Mouse (Mus musculus) intestine, postnatal 0 days (tissue): ENCODE results near the gene Tmem102. TPM values are rescaled to one million over a fixed set of nuclear protein-coding genes. Genes with fewer than 3 reads are reported as not detected.

ENCODE experiments used
- ATAC-seq: fragments of 200-750 bp; cut with Nextera tagmentation; 2 replicates; pipeline ENCODE4 v1.8.0; 2017; ENCODE audit warnings: mild to moderate bottlenecking, moderate TSS enrichment, moderate library complexity
- H3K27ac ChIP-seq: fragments of 300-500 bp; sonication (generic); 2 replicates; pipeline ENCODE4 v1.5.1; 2014; ENCODE audit warnings: mild to moderate bottlenecking, low read depth, low read length, moderate library complexity
- H3K27me3 ChIP-seq: fragments of 300-500 bp; sonication (generic); replicated peaks from 2 replicates; pipeline ENCODE4 v1.6.1; 2014; ENCODE audit warnings: low read length, mixed read lengths; ENCODE audit not compliant: control insufficient read depth, insufficient read depth
- H3K36me3 ChIP-seq: fragments of 300-500 bp; sonication (generic); 2 replicates; pipeline ENCODE4 v1.6.1; 2014; ENCODE audit warnings: mild to moderate bottlenecking, moderate library complexity; ENCODE audit not compliant: control insufficient read depth, insufficient read depth
- H3K4me1 ChIP-seq: fragments of 300-500 bp; sonication (generic); replicated peaks from 2 replicates; pipeline ENCODE4 v1.6.1; 2014; ENCODE audit warnings: antibody characterized with exemption, low read length, mixed read lengths; ENCODE audit not compliant: control insufficient read depth, insufficient read depth
- H3K4me2 ChIP-seq: fragments of 300-500 bp; sonication (generic); replicated peaks from 2 replicates; pipeline ENCODE4 v1.6.1; 2014; ENCODE audit warnings: low read depth, mild to moderate bottlenecking, moderate library complexity
- H3K4me3 ChIP-seq: fragments of 300-500 bp; sonication (generic); 2 replicates; pipeline ENCODE4 v1.5.1; 2014; ENCODE audit warnings: low read depth, low read length
- H3K9ac ChIP-seq: fragments of 300-500 bp; sonication (generic); 2 replicates; pipeline ENCODE4 v1.6.1; 2014; ENCODE audit warnings: mild to moderate bottlenecking, low read depth, low read length
- H3K9me3 ChIP-seq: fragments of 300-500 bp; sonication (generic); 2 replicates; pipeline ENCODE4 v1.6.1; 2016; ENCODE audit warnings: mixed run types; ENCODE audit not compliant: control insufficient read depth
- CTCF ChIP-seq: sonication (generic); IDR thresholded peaks from 2 replicates; pipeline ENCODE4 v1.5.1; 2016; ENCODE audit warnings: low read depth, mild to moderate bottlenecking, control low read depth, antibody characterized with exemption, moderate library complexity
- WGBS: fragments of 180-500 bp; shearing (Covaris S2); extraction: QIAGEN DNeasy Blood & Tissue Kit; methylation state at CpG from one replicate; pipeline ENCODE4 v1.1.7; 2014; 5-methylcytosine and 5-hydroxymethylcytosine counted together
- polyA plus RNA-seq: library from polyadenylated mRNA; unstranded; fragments of >200 nt; fragmentation: Nextera tagmentation; extraction: Ambion mirVana; gene quantifications from 2 replicates; pipeline ENCODE4 v1.2.1, GENCODE M21; 2015

Gene Tmem102
- 58.0 and 59.4 TPM in 2 replicates for polyA plus RNA-seq

DNA sequence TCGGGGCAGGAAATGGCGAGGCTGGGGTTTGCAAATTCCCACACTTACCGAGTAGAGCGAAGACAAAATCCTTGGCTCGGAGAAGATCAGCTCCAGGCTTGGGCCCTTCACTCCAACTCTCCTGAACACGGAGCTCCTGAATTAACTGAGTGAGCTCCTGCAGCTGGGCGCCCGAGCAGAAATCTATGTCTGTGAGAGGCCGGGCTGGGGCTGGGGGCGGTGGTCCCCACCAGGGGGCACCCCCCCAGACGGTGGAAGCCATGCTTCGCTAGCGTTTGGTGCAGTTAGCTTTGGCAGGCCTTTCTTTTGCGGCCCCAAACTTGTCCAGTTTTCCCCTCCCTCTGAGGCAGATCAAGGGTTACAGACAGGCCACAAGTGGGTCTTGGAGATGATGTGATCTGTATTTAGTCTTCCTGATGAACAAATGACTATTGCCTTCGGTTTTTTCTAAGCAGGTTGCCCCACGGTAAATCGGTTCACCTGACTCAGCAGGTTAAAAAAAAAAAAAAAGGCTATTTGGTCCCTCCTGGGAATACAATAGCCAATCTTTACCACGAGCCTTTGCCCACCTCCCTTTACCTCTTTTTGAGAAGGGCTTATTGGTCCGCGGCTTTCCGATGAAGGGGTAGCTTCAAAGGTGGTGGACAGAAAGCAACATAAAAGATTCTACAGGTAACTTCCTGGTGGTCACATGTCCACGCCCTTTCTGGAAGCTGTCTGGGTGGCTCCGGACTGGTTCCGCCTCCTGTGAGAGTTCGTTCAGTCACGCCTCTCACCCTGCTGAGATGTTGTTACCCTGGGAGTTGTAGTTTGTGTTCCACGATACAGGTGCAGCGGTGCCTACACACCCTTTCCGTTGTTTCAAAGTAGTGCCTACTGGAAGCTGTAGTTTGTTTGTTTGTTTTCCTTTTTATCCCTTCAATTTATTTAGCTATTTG is at the start of gene Tmem102:
Gene Tmem102 (minus strand): TSS at position 653 of the 938 bp plus-strand sequence.
- Histone ChIP-seq H3K27me3 (peaks cover 12% of the 10 kb centered on the region; the same call in 1 of the 2 replicates), H3K4me2 (peak within 1 kb of the TSS; percentile 90), H3K9me3 (no peaks in the 10 kb centered on the region), H3K27ac (peak within 1 kb of the TSS; percentile 55), H3K9ac (peak within 1 kb of the TSS; percentile 46), H3K36me3 (no peaks in the 10 kb centered on the region), H3K4me3 (peak within 1 kb of the TSS; percentile 55), H3K4me1 (peaks cover 13% of the 10 kb centered on the region; the same call in 1 of the 2 replicates)
- TF ChIP-seq CTCF, result peak; percentile 24; the same call in 1 of the 2 replicates
- ATAC-seq, result peak; percentile 64
- 12% methylated on average over 29 of the region's 29 CpGs for WGBS

DNA sequence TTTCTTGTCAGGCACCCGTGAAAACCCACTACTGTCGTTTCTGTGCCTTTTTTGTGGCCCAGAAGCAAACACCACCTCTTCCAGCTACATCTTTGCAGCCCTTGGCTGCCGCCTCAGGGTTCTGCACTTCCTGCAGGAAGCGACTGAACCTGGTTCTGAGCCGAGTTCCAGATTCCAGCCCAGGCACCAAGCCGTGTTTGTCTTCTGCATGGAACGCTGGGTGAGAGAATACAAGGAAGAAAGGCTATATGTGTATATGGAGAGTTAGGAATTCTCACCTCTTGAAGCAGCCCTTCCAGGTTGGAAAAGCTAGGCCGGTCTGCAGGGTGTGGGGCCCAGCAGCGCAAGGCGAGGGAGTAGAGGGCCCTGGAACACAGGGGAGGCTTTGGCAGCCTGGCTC is 49.3 kb upstream of the Tmem102 start:
- WGBS, result 76% methylated on average over 10 of the region's 10 CpGs
- no peak for TF ChIP-seq CTCF
- no peak for ATAC-seq
- H3K36me3 ChIP-seq, result peaks cover 54% of the 10 kb centered on the region
- H3K4me3 ChIP-seq, result no peak overlapping the region
- H3K4me1 ChIP-seq, result no peaks in the 10 kb centered on the region
- no peak overlapping the region for H3K9ac ChIP-seq
- no peak overlapping the region for H3K4me2 ChIP-seq
- H3K27me3 ChIP-seq, result no peaks in the 10 kb centered on the region
- H3K9me3 ChIP-seq, result no peaks in the 10 kb centered on the region
- H3K27ac ChIP-seq, result no peak overlapping the region

DNA sequence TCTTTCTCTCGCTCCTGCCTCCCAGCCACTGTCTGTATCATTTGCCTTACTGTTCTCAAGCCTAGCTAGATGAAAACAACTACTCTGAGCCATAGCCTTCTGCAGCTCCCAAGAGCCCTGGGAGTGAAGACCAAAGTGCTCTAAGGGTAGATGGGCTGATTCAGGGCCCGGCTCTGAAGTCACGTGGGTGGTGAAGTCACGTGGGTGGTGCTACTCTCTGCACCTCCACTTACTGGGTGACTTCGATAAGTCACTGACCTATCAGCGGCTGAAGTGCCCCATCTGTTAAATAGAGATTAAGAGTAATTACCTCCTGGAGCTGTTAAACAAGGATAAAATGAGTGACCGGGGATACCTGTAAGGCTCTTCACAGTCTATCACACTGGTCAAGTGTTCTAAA is 48.6 kb upstream of the Tmem102 start:
- H3K36me3 ChIP-seq, result peaks cover 54% of the 10 kb centered on the region
- H3K27ac ChIP-seq, result no peak overlapping the region
- no peaks in the 10 kb centered on the region for H3K9me3 ChIP-seq
- H3K9ac ChIP-seq, result no peak overlapping the region
- no peak overlapping the region for H3K4me2 ChIP-seq
- 31% methylated on average over 7 of the region's 7 CpGs for WGBS
- H3K4me1 ChIP-seq, result no peaks in the 10 kb centered on the region
- ATAC-seq, result peak; percentile 22; the same call in 1 of the 2 replicates
- H3K4me3 ChIP-seq, result no peak overlapping the region
- TF ChIP-seq CTCF, result no peak
- H3K27me3 ChIP-seq, result no peaks in the 10 kb centered on the region

DNA sequence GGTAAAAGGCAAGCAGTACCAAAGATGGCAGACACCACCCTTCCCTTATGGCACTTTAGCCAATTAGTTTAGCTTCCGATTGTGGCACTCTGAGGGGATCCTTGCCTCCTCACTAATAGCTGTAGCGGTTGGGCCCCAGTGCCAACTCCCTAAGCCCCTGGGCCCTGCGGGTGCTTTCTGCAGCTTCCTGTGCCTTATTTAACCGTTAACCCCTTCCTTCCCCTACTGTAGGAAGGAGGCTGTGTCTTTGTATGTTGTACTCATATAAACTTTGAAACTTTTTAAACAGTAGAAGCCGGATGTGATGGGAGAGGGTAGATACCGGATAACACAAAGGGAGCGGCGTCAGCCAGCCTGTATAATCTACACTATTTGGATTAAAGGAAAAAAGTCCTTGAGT is 45.3 kb upstream of the Tmem102 start:
- Histone ChIP-seq H3K36me3 (peaks cover 66% of the 10 kb centered on the region), H3K27ac (no peak overlapping the region), H3K9me3 (no peaks in the 10 kb centered on the region), H3K27me3 (no peaks in the 10 kb centered on the region), H3K4me2 (no peak overlapping the region), H3K4me3 (no peak overlapping the region), H3K9ac (no peak overlapping the region), H3K4me1 (peaks cover 6% of the 10 kb centered on the region)
- TF ChIP-seq CTCF, result no peak
- ATAC-seq, result no peak
- WGBS, result 71% methylated on average over 8 of the region's 8 CpGs

DNA sequence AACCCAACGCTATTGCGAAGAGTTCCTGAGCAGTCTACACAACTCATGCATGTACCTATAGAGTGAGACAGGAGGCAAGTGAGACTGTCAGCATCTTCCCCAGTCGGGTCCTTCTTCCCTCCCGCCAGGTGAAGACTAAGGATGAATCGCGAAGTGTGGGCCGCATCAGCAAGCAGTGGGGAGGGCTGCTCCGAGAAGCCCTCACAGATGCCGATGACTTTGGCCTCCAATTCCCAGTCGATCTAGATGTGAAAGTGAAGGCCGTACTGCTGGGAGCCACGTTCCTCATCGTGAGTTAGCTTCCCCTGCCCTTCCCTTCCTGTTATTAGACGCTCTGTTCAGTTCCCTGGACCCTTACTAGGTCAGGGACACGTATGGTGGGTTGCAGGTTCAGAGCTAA is 44.5 kb upstream of the Tmem102 start:
- 86% methylated on average over 15 of the region's 15 CpGs for WGBS

DNA sequence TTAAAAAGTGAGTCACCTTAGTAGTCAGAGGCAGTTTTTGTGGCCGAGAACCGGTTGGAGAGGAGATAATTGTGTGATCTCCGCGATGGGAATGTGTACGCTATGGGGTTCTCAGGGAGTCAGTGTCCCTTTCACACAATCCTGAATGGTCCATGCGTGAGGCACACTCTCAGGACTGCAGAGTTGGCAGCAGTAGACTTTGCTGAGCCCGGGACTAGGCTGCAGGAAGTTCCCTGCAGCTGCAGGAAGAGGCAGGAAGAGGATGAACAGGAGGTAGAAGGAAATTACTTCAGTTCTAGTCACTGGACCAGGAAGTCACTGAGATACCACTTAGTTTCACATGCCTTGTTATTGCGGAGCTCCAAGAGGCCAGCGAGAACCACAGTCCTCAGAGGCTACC is 43.7 kb upstream of the Tmem102 start:
- H3K27ac ChIP-seq, result no peak overlapping the region
- no peaks in the 10 kb centered on the region for H3K9me3 ChIP-seq
- WGBS, result 69% methylated on average over 9 of the region's 9 CpGs
- H3K4me2 ChIP-seq, result no peak overlapping the region
- no peaks in the 10 kb centered on the region for H3K27me3 ChIP-seq
- peaks cover 54% of the 10 kb centered on the region for H3K36me3 ChIP-seq
- no peak overlapping the region for H3K4me3 ChIP-seq
- H3K9ac ChIP-seq, result no peak overlapping the region
- H3K4me1 ChIP-seq, result peaks cover 14% of the 10 kb centered on the region
- no peak for TF ChIP-seq CTCF
- no peak for ATAC-seq

More for the DNA sequence above, 44.5 kb upstream of the Tmem102 start:
- Histone ChIP-seq H3K4me1 (peaks cover 14% of the 10 kb centered on the region), H3K36me3 (peaks cover 58% of the 10 kb centered on the region), H3K4me3 (no peak overlapping the region), H3K27ac (no peak overlapping the region), H3K9me3 (no peaks in the 10 kb centered on the region), H3K9ac (no peak overlapping the region), H3K27me3 (no peaks in the 10 kb centered on the region), H3K4me2 (no peak overlapping the region)
- ATAC-seq, result no peak
- TF ChIP-seq CTCF, result no peak
